Mouse (Mus musculus) testis, adult 2 months (tissue): ENCODE measurements around the gene Srgap2.

Experiments used
- CTCF ChIP-seq: fragments of 200-500 bp; IDR thresholded peaks from 2 replicates; pipeline ENCODE4 v1.5.1; 2012; ENCODE audit warnings: low read depth, mild to moderate bottlenecking, inconsistent platforms, low read length, moderate library complexity; ENCODE audit not compliant: control insufficient read depth, insufficient read depth, insufficient replicate concordance
- POLR2A ChIP-seq: fragments of 200-500 bp; IDR thresholded peaks from 2 replicates; pipeline ENCODE4 v1.6.1; 2012; ENCODE audit warnings: low read depth, mild to moderate bottlenecking, inconsistent platforms, low read length, moderate library complexity; ENCODE audit not compliant: control insufficient read depth

DNA sequence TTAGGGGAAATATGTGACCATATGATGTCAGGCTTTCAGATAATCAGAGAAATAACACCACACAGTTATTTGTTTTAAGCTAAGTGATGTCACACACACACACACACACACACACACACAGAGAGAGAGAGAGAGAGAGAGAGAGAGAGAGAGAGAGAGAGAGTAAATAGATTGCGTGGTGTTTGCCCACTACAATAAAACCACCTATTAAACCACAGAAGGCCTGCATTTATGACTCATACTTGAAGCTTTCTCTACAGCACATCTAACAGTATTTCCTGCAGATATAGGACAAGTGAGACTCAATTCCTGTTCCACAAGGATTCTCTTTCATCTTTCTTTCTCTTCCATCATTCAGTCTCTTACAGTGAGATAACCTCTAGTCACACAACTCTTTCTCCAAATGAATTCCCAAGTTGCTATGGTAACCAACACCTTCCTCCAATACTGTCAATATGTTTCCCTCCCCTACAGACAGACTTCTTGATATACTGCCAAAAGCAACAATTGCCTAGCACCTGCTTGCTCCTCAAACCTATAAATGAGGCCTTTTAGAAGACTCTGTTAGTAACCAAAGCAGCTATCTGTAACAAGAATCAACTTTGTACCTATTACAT, 66.1 kb downstream of the Srgap2 start:
- no peak for TF ChIP-seq POLR2A
- TF ChIP-seq CTCF: no peak
